Mouse (Mus musculus): Measurements from ENCODE around the gene Cpne9.

Gene Cpne9

GRCm38 (mm10) chr6:113282101-113282802 lies at the start of gene Cpne9:
Cpne9 (plus strand) TSS chr6:113282307.
- no peak for DNase-seq

DNA sequence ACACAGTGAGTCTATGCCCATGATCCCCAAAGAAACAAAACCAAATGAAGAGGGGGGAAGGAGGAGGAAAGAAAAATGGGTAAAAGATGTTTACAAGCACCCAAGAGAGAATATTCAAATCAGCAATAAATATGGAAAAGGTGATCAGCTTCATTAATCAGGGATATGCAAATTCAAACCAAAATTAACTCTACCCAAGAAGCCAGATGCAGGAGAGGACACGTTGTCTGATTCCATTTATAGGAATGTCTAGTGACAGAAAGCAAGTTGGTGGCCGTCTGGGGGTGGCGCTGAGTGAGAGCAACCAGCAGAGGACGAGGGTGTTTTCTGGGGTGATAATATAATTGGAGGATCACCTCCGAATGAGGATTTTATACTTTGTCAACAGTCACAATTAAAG lies 47.0 kb upstream of the Cpne9 start:
- no peak for DNase-seq

GRCm38 (mm10) chr6:113237542-113238270 lies 44.4 kb upstream of the Cpne9 start, which contains the start of gene Mtmr14:
Mtmr14 (plus strand) TSS chr6:113237843.
- peak; percentile 98 to 99 for DNase-seq

DNA sequence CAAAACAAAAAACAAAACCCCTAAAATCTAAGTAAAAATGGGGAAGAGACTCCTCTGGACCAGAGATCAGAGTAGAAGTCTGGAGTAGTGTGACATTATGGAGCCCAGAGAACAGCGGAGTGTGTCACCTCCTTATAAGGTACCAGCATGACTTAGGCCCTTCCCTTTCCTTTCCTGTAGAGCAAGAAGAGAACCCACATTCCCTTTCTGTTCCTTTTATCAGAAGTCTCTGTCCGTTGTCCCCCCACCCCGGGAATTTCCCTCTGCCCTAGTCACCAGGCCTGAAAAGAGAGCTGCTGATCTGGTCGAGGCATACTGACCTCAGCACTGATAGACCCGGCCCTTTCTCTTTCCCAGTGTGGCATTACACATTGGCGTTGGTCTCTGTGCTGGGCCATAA lies 43.7 kb upstream of the Cpne9 start:
- DNase-seq, result peak in 1 of 2 experiments; percentile 14

GRCm38 (mm10) chr6:113242753-113243152 lies 39.4 kb upstream of the Cpne9 start:
- DNase-seq, result no peak

DNA sequence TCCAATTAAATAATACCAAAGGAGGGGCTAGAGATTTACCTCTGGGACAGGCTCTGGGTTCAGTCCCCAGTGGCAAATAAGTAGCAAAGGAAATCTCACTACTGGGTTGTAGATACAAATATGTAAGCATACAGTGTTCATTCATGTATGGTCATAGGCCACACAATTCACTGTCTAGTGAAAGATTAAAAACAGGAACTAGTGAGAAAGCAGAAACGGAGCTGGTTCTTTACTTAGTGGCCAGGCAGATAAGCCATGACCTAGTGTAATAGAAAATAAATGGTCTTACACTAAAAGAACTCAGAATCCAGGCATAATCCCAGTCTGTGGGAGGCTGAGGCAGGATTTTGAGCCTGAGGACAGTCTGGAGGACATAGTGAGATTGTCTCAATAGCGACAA lies 36.5 kb upstream of the Cpne9 start:
- no peak for DNase-seq

DNA sequence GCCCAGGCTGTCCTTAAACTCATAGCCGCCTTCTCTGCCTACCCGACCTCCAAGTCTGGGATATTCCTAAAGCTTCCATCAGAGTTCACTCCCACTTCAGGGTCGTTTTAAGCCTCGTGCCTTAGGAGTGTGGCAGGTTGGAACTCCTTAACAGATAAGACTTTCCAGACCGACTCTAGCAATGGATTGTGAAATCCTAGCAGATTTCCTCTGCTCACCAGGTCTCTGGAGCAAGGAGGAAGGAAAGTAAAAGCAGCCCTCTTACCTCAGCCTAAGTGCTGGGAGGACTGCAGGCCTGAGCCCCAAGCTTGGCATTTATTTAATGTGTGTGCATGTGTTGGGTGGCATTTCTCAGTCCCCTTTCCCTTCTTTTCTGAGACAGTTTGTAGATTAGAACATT lies 31.3 kb upstream of the Cpne9 start:
- no peak for DNase-seq

- DNase-seq, result no peak
Measured at GRCm38 (mm10) chr6:113251921-113252320, 30.2 kb upstream of the Cpne9 start.

DNA sequence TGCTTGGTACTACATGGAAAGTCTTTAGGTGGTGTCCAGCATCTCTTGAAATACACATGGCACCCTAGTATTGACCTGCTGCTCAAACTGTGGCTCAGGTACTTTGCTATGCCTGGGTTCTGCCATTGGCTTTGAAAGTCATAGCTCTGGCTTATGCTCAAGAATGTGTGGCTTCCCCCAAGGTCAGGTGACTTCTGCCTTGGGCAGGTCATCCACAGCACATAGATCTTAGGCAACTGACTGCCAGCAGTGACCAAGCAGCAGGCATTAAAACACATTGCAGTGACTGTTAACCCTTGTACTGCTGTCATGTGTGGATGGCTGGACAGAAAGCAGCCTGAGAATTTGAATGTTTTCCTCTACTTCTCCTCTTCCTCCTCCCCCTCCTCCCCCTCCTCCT lies 27.2 kb upstream of the Cpne9 start:
- DNase-seq, result no peak

DNA sequence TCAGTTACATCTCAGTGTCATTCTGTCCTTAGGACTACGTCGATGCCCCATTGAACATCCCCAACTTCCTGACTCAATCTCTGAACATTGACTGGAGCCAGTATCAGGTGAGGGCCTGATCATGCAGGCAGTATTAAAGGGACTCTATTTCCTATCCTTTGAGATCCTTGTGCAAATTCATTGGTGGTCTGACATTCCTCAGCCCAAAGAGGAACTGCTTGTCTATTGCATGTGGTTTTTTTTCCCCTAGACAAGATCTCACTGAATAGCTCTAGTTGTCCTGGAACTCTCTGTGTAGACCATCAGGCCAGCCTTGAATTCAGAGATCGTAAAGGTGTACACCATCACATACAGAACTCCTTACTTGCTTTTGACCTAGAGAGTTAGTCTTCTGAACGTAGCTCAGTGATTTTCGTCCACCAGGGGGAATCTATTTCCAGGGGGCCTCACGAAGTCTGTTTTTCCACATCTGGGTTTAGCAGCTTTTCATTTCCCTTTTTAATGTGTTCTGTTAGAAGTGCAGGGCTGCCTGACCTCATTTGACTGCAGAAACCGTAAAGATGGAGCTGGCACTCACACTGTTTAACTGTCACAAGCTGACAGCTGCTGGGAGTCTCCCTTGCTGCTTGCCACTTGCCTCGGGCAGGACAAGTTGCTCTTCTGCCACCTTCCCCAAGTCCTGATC lies 20.8 kb upstream of the Cpne9 start:
- no peak for DNase-seq

DNA sequence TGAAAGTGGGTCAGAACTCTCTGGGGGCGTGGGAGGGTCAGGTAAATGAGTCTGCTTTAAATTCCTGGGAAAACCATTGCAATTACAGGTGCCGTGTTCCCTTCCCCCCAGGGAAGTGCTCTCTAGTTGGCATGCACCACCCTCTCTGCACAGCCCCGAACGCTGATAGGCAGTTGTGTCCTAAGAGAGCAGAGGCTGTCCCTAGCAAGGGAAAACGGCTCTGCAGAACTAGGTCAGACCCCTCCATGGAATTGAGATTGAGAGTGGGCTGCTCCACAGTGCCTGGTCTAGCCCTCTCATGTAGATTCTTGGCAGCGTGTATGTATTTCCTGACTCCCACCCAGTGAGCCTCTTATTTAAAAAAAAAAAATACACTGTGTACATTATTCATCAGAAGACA lies 18.6 kb upstream of the Cpne9 start:
- no peak for DNase-seq

GRCm38 (mm10) chr6:113264429-113264828 lies 17.7 kb upstream of the Cpne9 start:
- DNase-seq, result no peak

- no peak for DNase-seq
Measured at GRCm38 (mm10) chr6:113266996-113267655, 15.0 kb upstream of the Cpne9 start.

DNA sequence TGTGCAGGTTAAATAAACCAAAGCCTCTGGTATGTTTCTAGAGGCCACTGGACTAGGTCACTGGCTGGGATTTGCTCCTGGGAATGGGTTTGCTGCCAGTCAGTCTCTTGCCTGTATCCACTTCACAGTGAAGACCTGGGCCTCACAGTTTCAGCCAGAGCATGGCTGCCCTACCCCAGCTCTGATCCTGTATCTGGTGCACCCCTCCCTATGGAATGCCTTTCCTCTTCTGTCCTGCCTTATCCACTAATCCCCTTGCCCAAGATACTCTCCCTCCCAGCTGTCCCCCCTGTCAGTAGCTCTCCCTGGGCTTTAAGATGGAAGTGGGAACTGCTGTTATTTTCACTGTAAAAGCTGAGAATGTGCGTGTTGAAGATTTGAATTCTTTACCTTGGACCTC lies 14.1 kb upstream of the Cpne9 start:
- no peak for DNase-seq

GRCm38 (mm10) chr6:113272365-113272764 lies 9.7 kb upstream of the Cpne9 start:
- DNase-seq, result no peak

DNA sequence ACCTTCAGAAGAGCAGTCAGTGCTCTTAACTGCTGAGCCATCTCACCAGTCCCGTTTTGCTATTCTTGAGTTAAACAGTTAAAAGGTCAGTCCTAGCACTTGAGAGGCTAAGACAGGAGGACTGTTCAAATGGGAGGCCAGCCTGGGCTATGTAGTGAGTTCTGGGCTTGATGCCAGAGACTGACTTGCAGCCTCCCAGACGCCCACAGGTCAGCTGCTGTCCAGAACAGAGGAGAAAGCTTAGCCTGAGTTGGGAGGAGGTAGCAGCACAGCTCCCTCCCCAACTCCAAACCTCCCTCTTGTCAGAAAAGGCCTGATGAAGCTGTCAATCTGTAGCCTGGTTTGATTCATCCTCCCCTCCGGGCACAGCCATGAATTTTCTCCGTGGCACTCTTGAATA lies 5.3 kb upstream of the Cpne9 start:
- no peak for DNase-seq

DNA sequence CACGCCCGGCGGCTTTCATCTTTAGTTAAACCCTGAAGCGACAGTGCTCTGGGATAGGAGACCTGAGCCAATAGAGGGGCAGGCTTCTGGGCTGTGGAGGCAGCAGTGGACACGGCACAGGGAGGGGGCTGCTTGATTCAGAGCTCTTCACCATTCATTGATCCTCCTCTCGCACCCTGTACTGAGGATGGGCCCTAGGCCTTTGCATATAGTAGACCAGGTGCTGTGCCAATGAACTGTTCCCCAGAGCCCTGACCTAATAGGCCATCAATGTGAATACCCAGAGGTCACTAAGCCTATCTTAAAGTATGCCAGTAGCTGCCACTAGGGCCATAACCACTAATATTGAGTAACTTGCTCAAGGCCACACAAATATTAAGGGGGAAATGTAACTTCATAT lies 431 bp upstream of the Cpne9 start:
- no peak for DNase-seq

DNA sequence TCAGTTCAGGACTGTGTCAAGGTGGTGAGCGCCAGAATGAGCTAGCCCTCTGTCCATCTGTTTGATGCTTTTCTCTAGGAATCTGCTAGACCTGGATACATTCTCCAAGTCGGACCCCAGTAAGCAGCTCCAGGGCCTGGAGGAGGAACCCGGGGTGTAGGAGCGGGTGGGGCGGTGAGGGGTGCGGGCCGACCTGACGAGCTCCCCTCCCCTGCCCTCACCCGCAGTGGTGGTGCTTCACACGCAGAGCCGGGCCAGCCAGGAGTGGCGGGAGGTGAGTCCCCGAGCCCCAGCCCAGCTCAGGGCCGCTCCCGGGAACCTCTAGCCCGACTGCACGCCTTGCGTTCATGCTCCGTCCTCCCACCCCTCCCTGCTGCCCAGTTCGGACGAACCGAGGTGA lies 862 bp downstream of the Cpne9 start:
- no peak for DNase-seq

DNA sequence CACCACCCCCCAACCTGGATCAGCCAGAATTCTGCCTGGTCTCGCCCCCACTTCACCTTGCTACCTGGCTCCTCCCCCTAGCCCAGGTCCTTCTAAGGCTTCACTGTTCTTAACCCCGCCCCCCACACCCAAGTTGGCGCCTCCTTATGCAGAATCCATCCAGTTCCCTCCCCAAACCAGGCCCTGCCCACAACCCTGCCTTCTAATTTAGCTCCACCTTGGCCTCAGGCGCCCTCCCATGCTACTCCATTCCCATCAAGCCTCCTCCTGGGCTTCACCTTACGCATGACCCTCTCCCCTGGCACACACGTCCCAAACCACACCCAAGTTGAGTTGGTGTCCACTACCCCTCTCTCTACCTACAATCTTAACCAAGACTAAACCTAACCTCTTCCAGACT lies 1.4 kb downstream of the Cpne9 start:
- no peak for DNase-seq

GRCm38 (mm10) chr6:113284931-113285330 lies 2.8 kb downstream of the Cpne9 start:
- no peak for DNase-seq

DNA sequence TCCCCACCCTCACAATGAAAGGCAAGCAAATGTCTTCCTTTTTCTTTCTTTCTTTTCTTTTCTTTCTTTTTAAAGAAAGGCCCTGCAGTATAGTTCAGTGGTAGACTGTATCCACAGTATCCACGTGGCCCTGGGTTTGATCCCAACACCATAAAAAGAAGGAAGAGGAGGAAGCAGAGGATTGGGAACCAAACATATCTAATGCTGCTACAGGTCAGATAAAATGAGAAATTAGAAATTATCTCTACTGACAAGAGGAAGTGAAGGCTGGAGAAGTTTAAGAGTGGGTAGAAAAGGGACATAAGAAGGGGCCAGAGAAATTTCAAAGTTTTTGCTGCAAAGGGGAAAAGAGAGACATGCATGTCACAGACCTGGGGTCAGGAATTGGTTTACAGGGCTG lies 4.2 kb downstream of the Cpne9 start:
- no peak for DNase-seq

DNA sequence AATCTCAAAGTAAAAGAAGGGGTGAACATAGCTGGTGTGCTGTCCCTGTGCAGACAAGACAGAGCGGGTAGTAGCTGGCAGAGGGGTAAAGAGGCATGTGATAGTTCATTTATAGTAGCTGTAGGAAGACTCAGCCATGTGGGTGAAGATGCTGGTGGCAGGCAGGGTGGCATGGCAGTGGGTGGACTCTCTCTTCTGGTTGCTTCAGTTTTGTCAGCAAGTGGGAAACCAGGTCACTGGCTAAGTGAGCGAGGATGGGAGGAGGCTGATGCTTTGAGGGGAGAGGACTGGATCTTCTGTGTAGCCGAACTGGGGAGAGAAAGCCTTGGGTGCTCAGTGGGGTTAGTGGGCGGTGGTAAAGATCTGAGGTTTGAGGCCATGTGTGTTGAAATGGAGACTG lies 5.1 kb downstream of the Cpne9 start:
- DNase-seq, result no peak

- no peak for DNase-seq
Measured at GRCm38 (mm10) chr6:113289346-113289745, 7.2 kb downstream of the Cpne9 start.
